24 mouse cellular contexts compared by ENCODE assay signal in genomic region chr1:36530485-36530884, GRCm38 (mm10). TPM values are rescaled to one million over a fixed set of nuclear protein-coding genes. Genes with fewer than 3 reads are reported as not detected.
DNase-seq lines count a peak whose midpoint lies in the region; ATAC-seq and TF ChIP-seq lines count a peak whose summit lies in the region.
"Had no signal": no experiment of that assay in that cellular context is flagged by ENCODE, and none has a peak within 500 bp of the region (broad histone marks: within the 10 kb centered on the region; RNA-seq: fewer than 3 reads in every experiment).

No protein-coding gene starts in this region.

- 78% methylated on average over 8 of the region's 8 CpGs for WGBS in forebrain, embryonic 13.5 days
- WGBS in forebrain, postnatal 0 days, result 72% methylated on average over 8 of the region's 8 CpGs
- 53% methylated on average over 8 of the region's 8 CpGs for WGBS in heart, postnatal 0 days
- 68% methylated on average over 8 of the region's 8 CpGs for WGBS in stomach, embryonic 14.5 days
- 58% methylated on average over 8 of the region's 8 CpGs for WGBS in stomach, postnatal 0 days

- ATAC-seq in forebrain, embryonic 13.5 days, result peak; percentile 16; the same call in 1 of the 2 replicates
- no peak for ATAC-seq in forebrain, postnatal 0 days
- ATAC-seq in heart, postnatal 0 days (ENCODE audit: insufficient read depth, low read depth), result no peak
- peak; percentile 33; the same call in 1 of the 2 replicates for ATAC-seq in stomach, embryonic 14.5 days (ENCODE audit: insufficient number of reproducible peaks, insufficient read depth, low FRiP score, low read depth)
- no peak for ATAC-seq in stomach, postnatal 0 days (ENCODE audit: low FRiP score, low TSS enrichment)
- no peak for ATAC-seq in frontal cortex, adult (ENCODE audit: low TSS enrichment)
- ATAC-seq: intestine, embryonic 16.5 days; liver, embryonic 12.5 days had no signal

- no peak overlapping the region for H3K4me3 ChIP-seq in forebrain, embryonic 13.5 days
- H3K4me3 ChIP-seq in forebrain, postnatal 0 days (ENCODE audit: low read depth, low read length), result no peak overlapping the region
- H3K4me3 ChIP-seq in heart, postnatal 0 days (ENCODE audit: low read depth, low read length), result no peak overlapping the region
- H3K4me3 ChIP-seq in stomach, embryonic 14.5 days (ENCODE audit: low read depth, low read length), result no peak overlapping the region
- H3K4me3 ChIP-seq in stomach, postnatal 0 days (ENCODE audit: low read depth, low read length), result no peak overlapping the region
- H3K4me3 ChIP-seq: erythroblast, embryonic 14.5 days; liver, embryonic 12.5 days; myocyte; neural tube, embryonic 15.5 days had no signal

- H3K9me3 ChIP-seq in forebrain, embryonic 13.5 days (replicated peaks), result no peaks in the 10 kb centered on the region
- H3K9me3 ChIP-seq in forebrain, postnatal 0 days (ENCODE audit: low read length), result no peaks in the 10 kb centered on the region
- no peaks in the 10 kb centered on the region for H3K9me3 ChIP-seq in heart, postnatal 0 days (replicated peaks; ENCODE audit: control insufficient read depth, low read length)
- H3K9me3 ChIP-seq in stomach, embryonic 14.5 days (ENCODE audit: control insufficient read depth, low read depth, low read length), result no peaks in the 10 kb centered on the region
- no peaks in the 10 kb centered on the region for H3K9me3 ChIP-seq in stomach, postnatal 0 days (ENCODE audit: control insufficient read depth, low read length)
- H3K9me3 ChIP-seq: liver, embryonic 12.5 days; neural tube, embryonic 15.5 days had no signal

- no peak overlapping the region for H3K4me2 ChIP-seq in forebrain, embryonic 13.5 days
- no peak overlapping the region for H3K4me2 ChIP-seq in forebrain, postnatal 0 days (ENCODE audit: low read depth)
- no peak overlapping the region for H3K4me2 ChIP-seq in heart, postnatal 0 days (ENCODE audit: low read depth, low read length)
- no peak overlapping the region for H3K4me2 ChIP-seq in stomach, embryonic 14.5 days (replicated peaks; ENCODE audit: low read depth, low read length)
- no peak overlapping the region for H3K4me2 ChIP-seq in stomach, postnatal 0 days (replicated peaks; ENCODE audit: low read depth)
- H3K4me2 ChIP-seq: hindbrain, embryonic 14.5 days; liver, embryonic 12.5 days; neural tube, embryonic 15.5 days had no signal

- H3K27me3 ChIP-seq in forebrain, embryonic 13.5 days, result no peaks in the 10 kb centered on the region
- no peaks in the 10 kb centered on the region for H3K27me3 ChIP-seq in forebrain, postnatal 0 days (ENCODE audit: insufficient read depth, low read length)
- no peaks in the 10 kb centered on the region for H3K27me3 ChIP-seq in heart, postnatal 0 days (ENCODE audit: control insufficient read depth, insufficient read depth, low read length)
- H3K27me3 ChIP-seq in stomach, embryonic 14.5 days (ENCODE audit: control insufficient read depth, insufficient read depth, low read length), result no peaks in the 10 kb centered on the region
- H3K27me3 ChIP-seq in stomach, postnatal 0 days (ENCODE audit: control insufficient read depth, insufficient read depth, low read length), result no peaks in the 10 kb centered on the region
- H3K27me3 ChIP-seq: liver, embryonic 12.5 days; neural tube, embryonic 15.5 days had no signal

- no peak for TF ChIP-seq EP300 in heart, postnatal 0 days (IDR thresholded peaks at IDR 0.05; ENCODE audit: low read depth)
- no peak for TF ChIP-seq EP300 in stomach, postnatal 0 days (optimal IDR thresholded peaks at IDR 0.05)

- peak overlapping the region; percentile 33; the same call in 1 of the 2 replicates for H3K27ac ChIP-seq in forebrain, embryonic 13.5 days
- no peak overlapping the region for H3K27ac ChIP-seq in forebrain, postnatal 0 days (ENCODE audit: low read depth, low read length)
- peak overlapping the region; percentile 44 for H3K27ac ChIP-seq in heart, postnatal 0 days (ENCODE audit: low read depth)
- no peak overlapping the region for H3K27ac ChIP-seq in stomach, embryonic 14.5 days (ENCODE audit: low read length)
- H3K27ac ChIP-seq in stomach, postnatal 0 days (replicated peaks), result no peak overlapping the region
- H3K27ac ChIP-seq: hindbrain, embryonic 14.5 days; liver, embryonic 12.5 days; neural tube, embryonic 15.5 days had no signal

- peaks cover 25% of the 10 kb centered on the region for H3K36me3 ChIP-seq in forebrain, embryonic 13.5 days (ENCODE audit: poor library complexity, severe bottlenecking)
- H3K36me3 ChIP-seq in forebrain, postnatal 0 days (ENCODE audit: insufficient read depth), result peaks cover 16% of the 10 kb centered on the region
- H3K36me3 ChIP-seq in heart, postnatal 0 days (replicated peaks; ENCODE audit: control insufficient read depth, insufficient read depth, low read length), result peaks cover 23% of the 10 kb centered on the region
- H3K36me3 ChIP-seq in stomach, embryonic 14.5 days (ENCODE audit: control insufficient read depth, insufficient read depth, low read length), result peaks cover 8% of the 10 kb centered on the region; the same call in 1 of the 2 replicates
- peaks cover 8% of the 10 kb centered on the region; the same call in 1 of the 2 replicates for H3K36me3 ChIP-seq in stomach, postnatal 0 days (ENCODE audit: control insufficient read depth, insufficient read depth, low read length)

- H3K9ac ChIP-seq in forebrain, embryonic 13.5 days, result no peak overlapping the region; the same call in 1 of the 2 replicates
- H3K9ac ChIP-seq in forebrain, postnatal 0 days, result no peak overlapping the region
- no peak overlapping the region for H3K9ac ChIP-seq in heart, postnatal 0 days (replicated peaks; ENCODE audit: low read depth, low read length)
- no peak overlapping the region for H3K9ac ChIP-seq in stomach, embryonic 14.5 days (replicated peaks; ENCODE audit: low read depth, low read length)
- H3K9ac ChIP-seq in stomach, postnatal 0 days (ENCODE audit: low read length), result no peak overlapping the region
- H3K9ac ChIP-seq: hindbrain, embryonic 14.5 days; liver, embryonic 12.5 days; neural tube, embryonic 15.5 days had no signal

- peaks cover 37% of the 10 kb centered on the region for H3K4me1 ChIP-seq in forebrain, embryonic 13.5 days
- H3K4me1 ChIP-seq in forebrain, postnatal 0 days (ENCODE audit: insufficient read depth), result no peaks in the 10 kb centered on the region
- H3K4me1 ChIP-seq in heart, postnatal 0 days (ENCODE audit: control insufficient read depth, insufficient read depth), result peaks cover 27% of the 10 kb centered on the region
- no peaks in the 10 kb centered on the region for H3K4me1 ChIP-seq in stomach, embryonic 14.5 days (ENCODE audit: control insufficient read depth, insufficient read depth, low read length)
- no peaks in the 10 kb centered on the region for H3K4me1 ChIP-seq in stomach, postnatal 0 days (replicated peaks; ENCODE audit: control insufficient read depth, insufficient read depth)
- H3K4me1 ChIP-seq: neural tube, embryonic 15.5 days had no signal

- no peak for DNase-seq in forebrain, postnatal 0 days
- no peak for DNase-seq in heart, postnatal 0 days (ENCODE audit: low spot score)
- no peak for DNase-seq in heart, postnatal 14 days
- DNase-seq in stomach, postnatal 0 days (ENCODE audit: low spot score), result no peak
- DNase-seq in embryo, embryonic 10.5 days (ENCODE audit: low spot score), result no peak
- DNase-seq: heart, adult 11 months; layer of hippocampus, postnatal 36 days; midbrain, embryonic 14.5 days; retina, postnatal 1 day; thymus, postnatal 14 days had no signal

- no peak for TF ChIP-seq CTCF in forebrain, postnatal 0 days (IDR thresholded peaks at IDR 0.05; ENCODE audit: low read depth)
- no peak for TF ChIP-seq CTCF in heart, postnatal 0 days (IDR thresholded peaks at IDR 0.05; ENCODE audit: low read depth)
- no peak for TF ChIP-seq CTCF in stomach, postnatal 0 days (IDR thresholded peaks at IDR 0.05; ENCODE audit: low read depth)

- intact Hi-C loops in heart, postnatal 14 days (cut with DNase I), result no loop called here

RNA-seq across cellular contexts. Expression of gene Ankrd23, which starts 6.2 kb away (rescaled TPM):
- 11.3 and 12.3 TPM in 2 replicates for polyA plus RNA-seq in forebrain, embryonic 13.5 days (2015; fragmentation: Nextera tagmentation; extraction: Ambion mirVana)
- total RNA-seq in forebrain, postnatal 0 days (2014; rRNA removed), result 6.3 and 9.8 TPM in 2 replicates
- 4.5 and 5.3 TPM in 2 replicates for polyA plus RNA-seq in forebrain, postnatal 0 days (2015; fragmentation: Nextera tagmentation; extraction: Ambion mirVana)
- total RNA-seq in heart, postnatal 0 days (2014; rRNA removed; ENCODE audit: low replicate concordance), result 62.2 and 93.8 TPM in 2 replicates
- 26.7 and 34.2 TPM in 2 replicates for polyA plus RNA-seq in heart, postnatal 0 days (2015; fragmentation: Nextera tagmentation; extraction: Ambion mirVana)
- 100 to 1,000 TPM; 101 to 170 TPM for total RNA-seq in heart, postnatal 14 days (2021)
- polyA plus RNA-seq in stomach, embryonic 14.5 days (2014; fragmentation: Nextera tagmentation; extraction: Ambion mirVana), result 16.8 and 19.4 TPM in 2 replicates
- 6.1 and 8.5 TPM in 2 replicates for polyA plus RNA-seq in stomach, postnatal 0 days (2015; fragmentation: Nextera tagmentation; extraction: Ambion mirVana)

RNA-seq across cellular contexts. Expression of gene Gm42417, which starts 8.7 kb away (rescaled TPM):
- 0.30 and 0.44 TPM in 2 replicates for polyA plus RNA-seq in forebrain, embryonic 13.5 days (2015; fragmentation: Nextera tagmentation; extraction: Ambion mirVana)
- total RNA-seq in forebrain, postnatal 0 days (2014; rRNA removed), result 0.38 TPM in 1 of 2 replicates, not detected in the other
- polyA plus RNA-seq in forebrain, postnatal 0 days (2015; fragmentation: Nextera tagmentation; extraction: Ambion mirVana), result 0.27 TPM in 1 of 2 replicates, not detected in the other
- not detected in 2 replicates for total RNA-seq in heart, postnatal 0 days (2014; rRNA removed; ENCODE audit: low replicate concordance)
- polyA plus RNA-seq in heart, postnatal 0 days (2015; fragmentation: Nextera tagmentation; extraction: Ambion mirVana), result 1.2 TPM in 1 of 2 replicates, not detected in the other
- 10 to 100 TPM; 52.6 to 94.6 TPM for total RNA-seq in heart, postnatal 14 days (2021)
- 0.39 TPM in 1 of 2 replicates, not detected in the other for polyA plus RNA-seq in stomach, embryonic 14.5 days (2014; fragmentation: Nextera tagmentation; extraction: Ambion mirVana)
- polyA plus RNA-seq in stomach, postnatal 0 days (2015; fragmentation: Nextera tagmentation; extraction: Ambion mirVana), result 0.28 and 0.33 TPM in 2 replicates
- total RNA-seq: adrenal gland, postnatal 4 days; layer of hippocampus, adult 18-20 months; layer of hippocampus, postnatal 36 days; left cerebral cortex, postnatal 36 days; megakaryocyte, adult 5-6 weeks had no signal
- polyA plus RNA-seq: erythroblast, embryonic 14.5 days; midbrain, embryonic 14.5 days; small intestine, adult 2 months had no signal

RNA-seq across cellular contexts. Expression of gene Ankrd39, which starts 16.8 kb away (rescaled TPM):
- polyA plus RNA-seq in forebrain, embryonic 13.5 days (2015; fragmentation: Nextera tagmentation; extraction: Ambion mirVana), result 16.9 and 18.0 TPM in 2 replicates
- total RNA-seq in forebrain, postnatal 0 days (2014; rRNA removed), result 19.3 and 25.5 TPM in 2 replicates
- polyA plus RNA-seq in forebrain, postnatal 0 days (2015; fragmentation: Nextera tagmentation; extraction: Ambion mirVana), result 21.1 and 23.6 TPM in 2 replicates
- total RNA-seq in heart, postnatal 0 days (2014; rRNA removed; ENCODE audit: low replicate concordance), result 32.7 and 34.9 TPM in 2 replicates
- polyA plus RNA-seq in heart, postnatal 0 days (2015; fragmentation: Nextera tagmentation; extraction: Ambion mirVana), result 26.6 and 29.0 TPM in 2 replicates
- total RNA-seq in heart, postnatal 14 days (2021), result 10 to 100 TPM; 10.4 to 11.9 TPM
- polyA plus RNA-seq in stomach, embryonic 14.5 days (2014; fragmentation: Nextera tagmentation; extraction: Ambion mirVana), result 26.2 and 30.4 TPM in 2 replicates
- 19.5 and 20.1 TPM in 2 replicates for polyA plus RNA-seq in stomach, postnatal 0 days (2015; fragmentation: Nextera tagmentation; extraction: Ambion mirVana)

RNA-seq across cellular contexts. Expression of gene Cnnm3, which starts 18.8 kb away (rescaled TPM):
- polyA plus RNA-seq in forebrain, embryonic 13.5 days (2015; fragmentation: Nextera tagmentation; extraction: Ambion mirVana), result 5.3 and 5.7 TPM in 2 replicates
- 25.6 and 29.1 TPM in 2 replicates for total RNA-seq in forebrain, postnatal 0 days (2014; rRNA removed)
- polyA plus RNA-seq in forebrain, postnatal 0 days (2015; fragmentation: Nextera tagmentation; extraction: Ambion mirVana), result 3.7 and 4.8 TPM in 2 replicates
- 10.2 and 21.4 TPM in 2 replicates for total RNA-seq in heart, postnatal 0 days (2014; rRNA removed; ENCODE audit: low replicate concordance)
- polyA plus RNA-seq in heart, postnatal 0 days (2015; fragmentation: Nextera tagmentation; extraction: Ambion mirVana), result 2.0 and 2.2 TPM in 2 replicates
- total RNA-seq in heart, postnatal 14 days (2021), result 10 to 100 TPM; 12.9 to 15.6 TPM
- polyA plus RNA-seq in stomach, embryonic 14.5 days (2014; fragmentation: Nextera tagmentation; extraction: Ambion mirVana), result 6.2 and 8.4 TPM in 2 replicates
- polyA plus RNA-seq in stomach, postnatal 0 days (2015; fragmentation: Nextera tagmentation; extraction: Ambion mirVana), result 1.6 and 2.0 TPM in 2 replicates

RNA-seq across cellular contexts. Expression of gene Sema4c, which starts 27.7 kb away (rescaled TPM):
- polyA plus RNA-seq in forebrain, embryonic 13.5 days (2015; fragmentation: Nextera tagmentation; extraction: Ambion mirVana), result 27.3 and 30.7 TPM in 2 replicates
- 32.8 and 39.1 TPM in 2 replicates for total RNA-seq in forebrain, postnatal 0 days (2014; rRNA removed)
- 17.3 and 24.1 TPM in 2 replicates for polyA plus RNA-seq in forebrain, postnatal 0 days (2015; fragmentation: Nextera tagmentation; extraction: Ambion mirVana)
- 11.9 and 13.2 TPM in 2 replicates for total RNA-seq in heart, postnatal 0 days (2014; rRNA removed; ENCODE audit: low replicate concordance)
- 5.7 and 6.1 TPM in 2 replicates for polyA plus RNA-seq in heart, postnatal 0 days (2015; fragmentation: Nextera tagmentation; extraction: Ambion mirVana)
- total RNA-seq in heart, postnatal 14 days (2021), result 10 to 100 TPM; 19.4 to 20.0 TPM
- polyA plus RNA-seq in stomach, embryonic 14.5 days (2014; fragmentation: Nextera tagmentation; extraction: Ambion mirVana), result 4.2 and 4.3 TPM in 2 replicates
- 5.0 and 5.1 TPM in 2 replicates for polyA plus RNA-seq in stomach, postnatal 0 days (2015; fragmentation: Nextera tagmentation; extraction: Ambion mirVana)

Comparison
In these comparisons a context has a peak if more than half of its experiments do, and no peak if none do; other contexts are left out.
1. ATAC-seq: peak in forebrain, embryonic 13.5 days (single experiment) and stomach, embryonic 14.5 days (single experiment); none in forebrain, postnatal 0 days (single experiment), heart, postnatal 0 days (single experiment), stomach, postnatal 0 days (single experiment) and frontal cortex, adult (single experiment).
2. H3K27ac ChIP-seq: peak in forebrain, embryonic 13.5 days (single experiment) and heart, postnatal 0 days (single experiment); none in forebrain, postnatal 0 days (single experiment), stomach, embryonic 14.5 days (single experiment) and stomach, postnatal 0 days (single experiment).